Mouse (Mus musculus): Measurements from ENCODE around the gene Ciz1.

- TF ChIP-seq CTCF (IDR thresholded peaks at IDR 0.05; ENCODE audit: low read depth) (no peak), EP300 (IDR thresholded peaks at IDR 0.05; ENCODE audit: low read depth) (no peak)
These were observed 4.1 kb downstream of the Ciz1 start for GRCm38 (mm10) chr2:32356216-32356615.
